Mouse (Mus musculus): ENCODE measurements at regions not wholly inside any gene's neighbourhood (a gene's known extent, or its start where the extent isn't known, plus 50 kb on each side); places are given as distances from the start of the nearest gene placed in this dataset.
A peak's percentile ranks its signal among the peaks of the same experiment; 100 is the strongest.

- no peak for TF ChIP-seq POLR2A (IDR thresholded peaks at IDR 0.05; ENCODE audit: low read depth, low read length)
- TF ChIP-seq CTCF (conservative IDR thresholded peaks at IDR 0.05; ENCODE audit: insufficient read depth, insufficient read length, low read depth, low read length) = peak; percentile 59; the same call in 1 of the 2 replicates
Measured at GRCm38 (mm10) chr13:52352576-52352975, 178.5 kb downstream of the Diras2 start.
